Mouse (Mus musculus): ENCODE measurements around the gene Hpse. TPM values are rescaled to one million over a fixed set of nuclear protein-coding genes. Genes with fewer than 3 reads are reported as not detected.

The Hpse gene
- total RNA-seq, 2 experiments from 2014 or later = 1.3 to 1.8 TPM

GRCm38 (mm10) chr5:100648546-100648945 is 71.0 kb downstream of the Hpse start:
- intact Hi-C loops (cut with DNase I) = no loop called here
- no peak for DNase-seq (ENCODE audit: low spot score in 2 of 2)

GRCm38 (mm10) chr5:100648046-100648445 is 71.5 kb downstream of the Hpse start:
- DNase-seq (ENCODE audit: low spot score in 2 of 2) = no peak
- intact Hi-C loops (cut with DNase I) = no loop called here

- intact Hi-C loops (cut with DNase I) = no loop called here
- DNase-seq (ENCODE audit: low spot score in 2 of 2) = no peak
Measured at GRCm38 (mm10) chr5:100646558-100646957, 73.0 kb downstream of the Hpse start.

- DNase-seq (ENCODE audit: low spot score in 2 of 2) = no peak
- intact Hi-C loops (cut with DNase I) = no loop called here
Measured at GRCm38 (mm10) chr5:100643991-100644535, 75.5 kb downstream of the Hpse start.

DNA sequence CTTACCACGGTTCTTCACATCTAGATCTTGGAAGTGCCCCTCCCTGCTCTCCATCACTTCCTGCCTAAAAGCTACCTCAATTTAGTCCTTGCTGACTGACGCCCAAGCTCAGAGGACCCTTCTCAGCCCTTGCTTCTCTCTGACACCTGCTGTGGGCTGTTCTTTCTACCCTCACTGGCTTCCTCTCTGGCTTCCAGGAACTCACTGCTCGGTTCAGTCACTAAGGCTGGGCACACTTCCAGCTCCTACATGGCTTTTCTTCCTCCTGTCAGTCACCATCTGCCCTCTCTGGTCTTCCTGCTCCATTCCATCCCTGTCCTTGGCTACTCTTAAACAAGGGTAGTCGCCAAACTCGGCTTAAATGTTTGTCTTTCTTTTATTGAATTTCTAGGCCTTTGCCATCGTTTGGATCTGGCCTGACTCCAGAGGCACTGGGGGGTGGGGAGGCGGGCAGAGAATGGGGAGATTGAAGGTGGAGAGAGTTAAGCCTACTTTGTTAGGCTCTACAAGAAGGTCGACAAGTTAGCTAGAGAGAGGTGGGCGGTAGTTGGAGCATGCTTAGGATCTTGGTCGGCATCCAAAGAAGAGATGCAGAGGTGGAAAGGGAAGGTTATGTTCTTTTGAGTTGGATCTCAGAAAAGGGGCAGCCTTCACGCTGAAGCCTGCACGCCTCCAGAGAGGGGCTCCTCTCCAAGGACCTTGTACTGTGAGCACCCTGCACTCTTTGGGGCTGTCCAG is 76.1 kb downstream of the Hpse start:
- peak in 1 of 2 experiments; percentile 21 for DNase-seq (ENCODE audit: low spot score in 2 of 2)
- intact Hi-C loops (cut with DNase I) = no loop called here

GRCm38 (mm10) chr5:100642316-100642715 is 77.2 kb downstream of the Hpse start:
- intact Hi-C loops (cut with DNase I) = no loop called here

DNA sequence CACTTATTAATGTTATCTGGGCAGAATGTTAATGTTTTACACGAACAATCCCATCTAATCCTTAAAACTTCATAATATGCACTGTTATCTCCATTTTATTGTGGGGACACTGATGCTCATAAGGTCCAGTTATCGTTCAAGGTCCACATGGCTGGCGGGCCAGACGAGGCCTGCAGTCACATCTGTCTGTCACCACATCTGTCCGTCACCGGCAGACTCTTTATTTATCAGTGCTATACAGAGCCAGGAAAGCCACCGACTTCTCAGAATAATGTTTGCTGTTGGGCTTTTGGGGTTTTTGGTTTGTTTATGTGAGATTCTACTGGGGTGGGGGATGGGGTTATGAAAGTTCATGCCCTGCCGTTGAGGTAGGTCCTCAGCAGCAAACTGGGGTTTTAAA is 81.0 kb downstream of the Hpse start:
- intact Hi-C loops (cut with DNase I) = no loop called here
- no peak for DNase-seq (ENCODE audit: low spot score in 2 of 2)

More at GRCm38 (mm10) chr5:100642316-100642715, 77.2 kb downstream of the Hpse start:
- no peak for DNase-seq (ENCODE audit: low spot score in 2 of 2)

DNA sequence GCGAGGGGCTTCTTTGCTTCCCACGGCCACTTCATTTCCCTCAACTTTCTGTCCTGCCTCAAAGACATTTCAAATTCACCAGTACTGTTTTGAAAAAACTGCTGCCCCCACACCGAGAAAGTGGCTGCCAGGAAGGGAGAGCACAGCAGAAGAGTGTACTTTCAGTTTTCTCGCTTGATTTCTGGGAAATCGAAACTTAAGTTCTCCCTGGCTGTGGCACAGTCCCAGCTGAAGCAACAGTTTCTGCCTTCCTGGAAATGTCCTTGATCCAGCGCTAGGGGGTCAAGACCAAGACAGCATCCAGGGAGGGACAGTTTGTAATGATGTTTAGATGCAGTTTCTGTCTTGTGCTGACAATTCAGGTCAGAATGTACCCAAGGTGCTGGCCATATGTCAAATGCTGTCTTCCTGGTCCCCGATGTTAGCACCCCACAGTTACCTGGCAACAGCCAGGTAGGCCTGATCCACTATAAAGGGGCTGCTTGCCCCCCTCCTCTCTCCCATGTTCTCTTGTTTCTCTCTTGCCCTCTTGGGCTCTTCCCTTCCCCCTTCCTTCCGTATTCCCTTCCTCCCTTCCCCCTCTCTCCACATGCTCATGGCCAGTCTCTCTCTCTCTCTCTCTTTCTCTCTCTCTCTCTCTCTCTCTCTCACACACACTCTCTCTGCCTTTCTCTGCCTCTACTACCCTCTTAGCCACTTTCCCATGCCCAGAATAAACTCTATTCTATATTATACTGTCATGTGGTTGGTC is 82.5 kb downstream of the Hpse start:
- DNase-seq (ENCODE audit: low spot score in 2 of 2) = peak in 1 of 2 experiments; percentile 16
- intact Hi-C loops (cut with DNase I) = no loop called here

DNA sequence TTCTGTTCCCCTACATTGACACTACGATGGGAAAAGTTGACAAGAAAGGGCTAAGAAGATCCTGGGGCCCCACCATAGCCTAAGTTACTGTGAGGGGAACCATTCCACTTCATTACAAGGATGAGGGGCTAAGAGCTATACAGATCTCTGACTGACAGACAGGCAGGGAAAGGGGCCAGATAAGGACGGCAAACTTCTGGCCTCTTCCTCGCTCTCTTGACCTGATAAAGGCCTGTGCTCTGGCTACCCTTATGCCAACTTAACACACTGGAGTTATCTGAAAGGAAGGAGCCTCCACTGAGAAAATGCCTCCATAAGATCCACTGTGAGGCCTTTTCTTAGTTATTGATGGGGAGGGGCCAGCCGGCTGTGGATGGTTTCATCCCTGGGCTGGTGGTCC is 83.6 kb downstream of the Hpse start:
- DNase-seq (ENCODE audit: low spot score in 2 of 2) = no peak
- intact Hi-C loops (cut with DNase I) = no loop called here

DNA sequence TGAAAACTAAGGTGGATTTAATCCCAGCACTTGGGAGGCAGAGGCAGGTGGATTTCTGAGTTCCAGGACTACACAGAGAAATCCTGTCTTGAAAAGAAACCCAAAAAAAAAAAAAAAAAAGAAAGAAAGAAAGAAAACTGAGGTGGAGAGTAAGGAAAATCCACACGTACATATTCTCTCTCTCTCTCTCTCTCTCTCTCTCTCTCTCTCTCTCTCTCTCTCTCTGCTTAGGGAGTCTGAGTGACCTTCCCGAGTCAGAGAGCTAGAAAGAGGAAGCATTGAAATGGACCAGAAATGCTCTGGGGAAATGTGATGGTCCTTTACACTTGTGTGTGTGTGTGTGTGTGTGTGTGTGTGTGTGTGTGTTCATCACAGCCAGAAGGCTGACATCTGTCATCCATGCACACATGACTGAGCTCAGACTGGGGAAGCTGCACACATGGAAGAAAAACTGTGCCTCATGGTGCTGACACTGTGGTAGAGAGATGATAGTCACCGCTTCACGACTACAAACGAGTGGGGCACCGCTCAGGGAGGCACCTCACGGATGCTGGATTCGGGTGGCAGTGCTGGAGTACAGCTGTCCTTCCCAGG is 84.5 kb downstream of the Hpse start:
- DNase-seq (ENCODE audit: low spot score in 2 of 2) = no peak
- intact Hi-C loops (cut with DNase I) = no loop called here

DNA sequence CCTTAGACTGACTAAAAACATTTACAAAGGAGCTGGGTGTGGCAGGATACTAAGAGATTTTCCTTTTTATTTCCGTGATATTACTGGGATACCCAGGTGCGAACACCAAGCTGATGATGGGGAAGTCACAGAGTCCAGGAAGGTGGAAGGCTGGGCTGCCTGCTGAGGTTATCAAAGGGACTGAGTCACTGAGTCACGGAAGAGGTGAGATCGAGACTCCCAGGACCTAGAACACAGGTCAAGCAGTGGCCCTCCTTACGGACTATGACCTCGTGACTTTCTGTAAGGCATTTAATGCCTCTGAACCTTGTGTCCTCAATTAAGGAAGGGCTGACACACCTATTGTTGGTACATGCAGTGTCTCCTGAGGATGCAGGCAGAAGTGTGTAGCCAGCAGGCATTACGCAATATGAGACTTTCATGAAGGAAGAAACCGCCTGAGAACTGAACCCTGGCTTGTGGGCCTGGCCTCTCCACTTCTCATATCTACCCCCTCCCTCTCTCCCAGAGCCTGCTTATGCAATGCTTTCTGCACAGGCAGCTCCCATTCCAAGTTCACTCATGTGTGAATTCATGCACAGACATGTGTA is 86.9 kb downstream of the Hpse start:
- DNase-seq (ENCODE audit: low spot score in 2 of 2) = no peak
- intact Hi-C loops (cut with DNase I) = no loop called here

Other genes starting within 250 kb of the Hpse start
- 10 to 100 TPM; 21.8 to 22.0 TPM for gene Lin54, start 219.1 kb downstream of the Hpse start, total RNA-seq (2021)
- gene Cops4, start 201.4 kb downstream of the Hpse start, total RNA-seq (2021) = 10 to 100 TPM; 79.4 to 83.8 TPM
- gene Plac8, start 147.5 kb downstream of the Hpse start, total RNA-seq (2021) = not detected
- 10 to 100 TPM; 74.9 to 76.2 TPM for gene Coq2, start 44.6 kb downstream of the Hpse start, total RNA-seq (2021)
- 10 to 100 TPM; 15.3 to 19.8 TPM for gene Helq, start 78.9 kb upstream of the Hpse start, total RNA-seq (2021)
- 10 to 100 TPM; 49.4 to 50.8 TPM for gene Mrps18c, start 78.9 kb upstream of the Hpse start, total RNA-seq (2021)
- 1 to 10 TPM; 7.1 to 7.3 TPM for gene Abraxas1, start 101.2 kb upstream of the Hpse start, total RNA-seq (2021)
- gene Gpat3, start 126.0 kb upstream of the Hpse start, total RNA-seq (2021) = 1 to 10 TPM; 2.6 to 4.5 TPM

Data from left cerebral cortex, postnatal 36 days (tissue).